24 mouse cellular contexts compared by ENCODE assay signal in the genomic region with DNA sequence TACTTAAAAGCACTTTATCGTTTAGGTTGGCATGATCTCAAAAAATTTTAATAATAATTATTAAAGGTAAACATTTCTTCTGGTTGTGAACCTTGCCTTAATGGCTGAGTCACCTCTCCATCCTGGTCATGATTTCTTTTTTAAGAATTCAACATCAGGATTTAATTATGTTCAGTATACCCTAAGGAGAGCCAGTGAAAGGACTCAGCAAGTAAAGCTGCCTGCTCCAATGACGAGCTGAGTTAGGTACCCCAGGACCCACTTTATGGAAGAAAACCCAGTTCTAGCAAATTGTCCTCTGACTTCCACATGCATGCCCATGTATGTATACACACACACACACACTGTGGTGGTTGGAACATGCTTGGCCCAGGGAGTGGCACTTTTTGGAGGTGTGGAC. TPM values are rescaled to one million over a fixed set of nuclear protein-coding genes. Genes with fewer than 3 reads are reported as not detected.
A peak's percentile ranks its signal among the peaks of the same experiment; 100 is the strongest.
DNase-seq lines count a peak whose midpoint lies in the region; ATAC-seq and TF ChIP-seq lines count a peak whose summit lies in the region.
"Had no signal": no experiment of that assay in that cellular context is flagged by ENCODE, and none has a peak within 500 bp of the region (broad histone marks: within the 10 kb centered on the region; RNA-seq: fewer than 3 reads in every experiment).

No protein-coding gene starts in this region.

- H3K9me3 ChIP-seq in limb, embryonic 13.5 days, result no peaks in the 10 kb centered on the region
- H3K9me3 ChIP-seq: forebrain, embryonic 12.5 days; forebrain, embryonic 15.5 days; heart, embryonic 12.5 days; heart, embryonic 15.5 days; hindbrain, embryonic 10.5 days; hindbrain, embryonic 13.5 days had no signal

- H3K36me3 ChIP-seq in testis, adult 2 months (ENCODE audit: control insufficient read depth, insufficient read depth, low read length), result no peaks in the 10 kb centered on the region
- no peaks in the 10 kb centered on the region for H3K36me3 ChIP-seq in limb, embryonic 13.5 days
- H3K36me3 ChIP-seq: forebrain, embryonic 12.5 days; forebrain, embryonic 15.5 days; heart, embryonic 12.5 days; heart, embryonic 15.5 days; hindbrain, embryonic 10.5 days; hindbrain, embryonic 13.5 days had no signal

- no peaks in the 10 kb centered on the region for H3K27me3 ChIP-seq in testis, adult 2 months (ENCODE audit: control insufficient read depth, insufficient read depth, low read length)
- H3K27me3 ChIP-seq in limb, embryonic 13.5 days, result no peaks in the 10 kb centered on the region
- H3K27me3 ChIP-seq: forebrain, embryonic 15.5 days; heart, embryonic 12.5 days; heart, embryonic 15.5 days; hindbrain, embryonic 13.5 days had no signal

- no peak overlapping the region for H3K9ac ChIP-seq in limb, embryonic 13.5 days
- H3K9ac ChIP-seq: forebrain, embryonic 12.5 days; forebrain, embryonic 15.5 days; heart, embryonic 12.5 days; heart, embryonic 15.5 days; hindbrain, embryonic 13.5 days had no signal

- no peak for TF ChIP-seq POLR2A in testis, adult 2 months (IDR thresholded peaks at IDR 0.05; ENCODE audit: control insufficient read depth, low read depth, low read length)
- TF ChIP-seq POLR2A in embryonic fibroblast, embryonic 13.5 days (IDR thresholded peaks at IDR 0.05; ENCODE audit: low read depth, low read length), result no peak

- no peak for DNase-seq in testis, postnatal 14 days (ENCODE audit: low spot score)
- no peak for DNase-seq in natural killer cell, adult 2 months (ENCODE audit: low spot score in 2 of 2)
- no peak for DNase-seq in urinary bladder, postnatal 25 days (ENCODE audit: low spot score)
- DNase-seq: adrenal gland, postnatal 10 days; adrenal gland, postnatal 36 days; cerebellum, adult 18-20 months; cerebellum, adult 9-10 months; cerebellum, postnatal 14 days; gastrocnemius, postnatal 10 days; heart, adult 11 months; heart, postnatal 10 days; heart, postnatal 36 days had no signal

- no peak overlapping the region for H3K27ac ChIP-seq in testis, adult 2 months (ENCODE audit: control insufficient read depth, insufficient read depth, low read depth, low read length)
- peak overlapping the region; percentile 7; the same call in 1 of the 2 replicates for H3K27ac ChIP-seq in embryonic fibroblast, embryonic 13.5 days (ENCODE audit: insufficient read depth, low read length)
- no peak overlapping the region for H3K27ac ChIP-seq in limb, embryonic 13.5 days
- H3K27ac ChIP-seq: forebrain, embryonic 12.5 days; forebrain, embryonic 15.5 days; heart, embryonic 15.5 days; hindbrain, embryonic 10.5 days; hindbrain, embryonic 13.5 days had no signal

- no peak overlapping the region for H3K4me2 ChIP-seq in limb, embryonic 13.5 days (replicated peaks)
- H3K4me2 ChIP-seq: forebrain, embryonic 12.5 days; forebrain, embryonic 15.5 days; heart, embryonic 12.5 days; heart, embryonic 15.5 days; hindbrain, embryonic 13.5 days had no signal

- peaks cover 11% of the 10 kb centered on the region for H3K4me1 ChIP-seq in testis, adult 2 months (ENCODE audit: control insufficient read depth, insufficient read depth, low read length)
- peaks cover 5% of the 10 kb centered on the region; the same call in 1 of the 2 replicates for H3K4me1 ChIP-seq in embryonic fibroblast, embryonic 13.5 days (ENCODE audit: control insufficient read depth, insufficient read depth, low read length)
- H3K4me1 ChIP-seq in limb, embryonic 13.5 days, result peaks cover 13% of the 10 kb centered on the region
- H3K4me1 ChIP-seq: forebrain, embryonic 12.5 days; forebrain, embryonic 15.5 days; heart, embryonic 15.5 days; hindbrain, embryonic 13.5 days had no signal

- peak overlapping the region; percentile 63 for H3K4me3 ChIP-seq in testis, adult 2 months (ENCODE audit: control insufficient read depth, low read depth, low read length)
- no peak overlapping the region for H3K4me3 ChIP-seq in embryonic fibroblast, embryonic 13.5 days (ENCODE audit: insufficient read depth, low read length)
- H3K4me3 ChIP-seq in limb, embryonic 13.5 days, result no peak overlapping the region
- H3K4me3 ChIP-seq: forebrain, embryonic 12.5 days; forebrain, embryonic 15.5 days; heart, embryonic 12.5 days; heart, embryonic 15.5 days; hindbrain, embryonic 10.5 days; hindbrain, embryonic 13.5 days had no signal

- no peak for TF ChIP-seq CTCF in testis, adult 2 months (IDR thresholded peaks at IDR 0.05; ENCODE audit: control insufficient read depth, insufficient read depth, insufficient replicate concordance, low read depth, low read length)
- TF ChIP-seq CTCF in embryonic fibroblast, embryonic 13.5 days (IDR thresholded peaks at IDR 0.05; ENCODE audit: borderline replicate concordance, insufficient read depth, low read length), result no peak

- ATAC-seq in limb, embryonic 13.5 days (ENCODE audit: low FRiP score, low read depth), result peak; percentile 79; the same call in 1 of the 2 replicates
- ATAC-seq: forebrain, embryonic 15.5 days; hindbrain, embryonic 16.5 days; Patski had no signal

- WGBS in limb, embryonic 13.5 days, result 34% methylated on average over 2 of the region's 2 CpGs

RNA-seq across cellular contexts. Expression of gene Tspan13, which starts 5.3 kb away (rescaled TPM):
- polyA plus RNA-seq in testis, adult 2 months (2012; rRNA removed), result 12.0 and 13.5 TPM in 2 replicates
- polyA plus RNA-seq in embryonic fibroblast, embryonic 13.5 days (2011; ENCODE audit: insufficient read length, low read depth, missing spikeins), result 3.2 and 5.6 TPM in 2 replicates
- 56.4 and 57.4 TPM in 2 replicates for polyA plus RNA-seq in limb, embryonic 13.5 days (2015; fragmentation: Nextera tagmentation; extraction: Ambion mirVana)

RNA-seq across cellular contexts. Expression of gene Agr2, which starts 54.9 kb away (rescaled TPM):
- 0.24 TPM in 1 of 2 replicates, not detected in the other for polyA plus RNA-seq in testis, adult 2 months (2012; rRNA removed)
- polyA plus RNA-seq in embryonic fibroblast, embryonic 13.5 days (2011; ENCODE audit: insufficient read length, low read depth, missing spikeins), result not detected in 2 replicates
- 0.32 and 1.5 TPM in 2 replicates for polyA plus RNA-seq in limb, embryonic 13.5 days (2015; fragmentation: Nextera tagmentation; extraction: Ambion mirVana)
- polyA plus RNA-seq: embryonic facial prominence, embryonic 11.5 days; forebrain, embryonic 15.5 days; hindbrain, embryonic 10.5 days; hindbrain, embryonic 13.5 days; hindbrain, embryonic 16.5 days had no signal
